Mouse (Mus musculus): ENCODE data around the gene Fam171a2. TPM values are rescaled to one million over a fixed set of nuclear protein-coding genes. Genes with fewer than 3 reads are reported as not detected.
"Not testable (repeated sequence)": the region's sequence is repeated elsewhere in the genome, so short reads cannot be mapped to it uniquely, and the experiment has no call there.

The Fam171a2 gene
- total RNA-seq, 2 experiments from 2014 or later, result 125 to 135 TPM

DNA sequence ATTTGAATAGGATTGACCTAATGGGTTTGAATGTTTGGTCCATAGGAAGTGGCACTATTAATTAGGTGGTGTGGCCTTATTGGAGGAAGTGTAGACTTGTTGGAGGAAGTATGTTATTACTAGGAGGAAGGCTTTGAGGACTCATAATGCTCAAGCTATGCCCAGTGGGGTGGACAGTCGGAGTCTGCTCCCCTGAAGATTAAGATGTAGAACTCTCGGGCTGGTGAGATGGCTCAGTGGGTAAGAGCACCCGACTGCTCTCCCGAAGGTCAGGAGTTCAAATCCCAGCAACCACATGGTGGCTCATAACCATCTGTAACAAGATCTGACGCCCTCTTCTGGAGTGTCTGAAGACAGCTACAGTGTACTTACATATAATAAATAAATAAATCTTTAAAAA is 58.0 kb downstream of the Fam171a2 start:
- DNase-seq (ENCODE audit: extremely low spot score in 1 of 2, low spot score in 2 of 2); intact Hi-C loops (cut with DNase I): not testable (repeated sequence)

Small RNA genes lying within 50 kb of the gene (microRNA-seq; reads per million reads assigned to microRNA genes)
- gene Mir6930, result not detected

Other genes starting within 250 kb of the Fam171a2 start
- gene Hdac5, start 217.5 kb downstream of the Fam171a2 start, total RNA-seq (2021), result 100 to 1,000 TPM; 190 TPM
- under 1 TPM; 0.83 to 0.99 TPM for gene BC030867, start 198.8 kb downstream of the Fam171a2 start, total RNA-seq (2021)
- under 1 TPM; 0.49 to 0.71 TPM for gene Asb16, start 178.9 kb downstream of the Fam171a2 start, total RNA-seq (2021)
- gene Tmub2, start 162.8 kb downstream of the Fam171a2 start, total RNA-seq (2021), result 10 to 100 TPM; 61.2 to 64.4 TPM
- 100 to 1,000 TPM; 187 TPM for gene Atxn7l3, start 151.1 kb downstream of the Fam171a2 start, total RNA-seq (2021)
- gene Ubtf, start 127.9 kb downstream of the Fam171a2 start, total RNA-seq (2021), result 100 to 1,000 TPM in 1 of 2 experiments, 10 to 100 TPM in 1; 97.0 to 100 TPM
- gene Slc4a1, start 81.5 kb downstream of the Fam171a2 start, total RNA-seq (2021), result 1 to 10 TPM in 1 of 2 experiments, under 1 TPM in 1; 0.47 to 1.2 TPM
- 100 to 1,000 TPM; 329 to 332 TPM for gene Rundc3a, start 54.3 kb downstream of the Fam171a2 start, total RNA-seq (2021)
- 10 to 100 TPM; 64.8 to 66.7 TPM for gene Slc25a39, start 39.7 kb downstream of the Fam171a2 start, total RNA-seq (2021)
- gene Grn, start 17.4 kb downstream of the Fam171a2 start, total RNA-seq (2021), result 10 to 100 TPM; 79.2 to 79.4 TPM
- gene Itga2b, start 22.4 kb upstream of the Fam171a2 start, total RNA-seq (2021), result 1 to 10 TPM; 3.2 to 3.3 TPM
- gene Gpatch8, start 108.7 kb upstream of the Fam171a2 start, total RNA-seq (2021), result 10 to 100 TPM; 46.0 to 46.8 TPM
- gene Gm11627, start 131.8 kb upstream of the Fam171a2 start, total RNA-seq (2021), result 1 to 10 TPM; 5.4 to 7.1 TPM
- gene Fzd2, start 156.7 kb upstream of the Fam171a2 start, total RNA-seq (2021), result 10 to 100 TPM in 1 of 2 experiments, 1 to 10 TPM in 1; 6.7 to 11.0 TPM
- gene Meioc, start 216.0 kb upstream of the Fam171a2 start, total RNA-seq (2021), result not detected

Measured in left cerebral cortex, postnatal 10 days (tissue).